Mouse (Mus musculus) activated CD4-positive, CD25-positive, alpha-beta regulatory T cell, adult 4 months (primary cell): ENCODE measurements around the gene Syf2. TPM values are rescaled to one million over a fixed set of nuclear protein-coding genes. Genes with fewer than 3 reads are reported as not detected.

Experiments used
- ATAC-seq: one replicate; pipeline ENCODE4 v1.8.0; 2017
- polyA plus RNA-seq, 2 experiments: library from polyadenylated mRNA; unstranded; fragments of 100-300 nt; shearing (Covaris generic); gene quantifications; one replicate each; pipeline ENCODE4 v1.2.1; 2017

The Syf2 gene
- polyA plus RNA-seq, 2 experiments from 2014 or later = 188 to 213 TPM

DNA sequence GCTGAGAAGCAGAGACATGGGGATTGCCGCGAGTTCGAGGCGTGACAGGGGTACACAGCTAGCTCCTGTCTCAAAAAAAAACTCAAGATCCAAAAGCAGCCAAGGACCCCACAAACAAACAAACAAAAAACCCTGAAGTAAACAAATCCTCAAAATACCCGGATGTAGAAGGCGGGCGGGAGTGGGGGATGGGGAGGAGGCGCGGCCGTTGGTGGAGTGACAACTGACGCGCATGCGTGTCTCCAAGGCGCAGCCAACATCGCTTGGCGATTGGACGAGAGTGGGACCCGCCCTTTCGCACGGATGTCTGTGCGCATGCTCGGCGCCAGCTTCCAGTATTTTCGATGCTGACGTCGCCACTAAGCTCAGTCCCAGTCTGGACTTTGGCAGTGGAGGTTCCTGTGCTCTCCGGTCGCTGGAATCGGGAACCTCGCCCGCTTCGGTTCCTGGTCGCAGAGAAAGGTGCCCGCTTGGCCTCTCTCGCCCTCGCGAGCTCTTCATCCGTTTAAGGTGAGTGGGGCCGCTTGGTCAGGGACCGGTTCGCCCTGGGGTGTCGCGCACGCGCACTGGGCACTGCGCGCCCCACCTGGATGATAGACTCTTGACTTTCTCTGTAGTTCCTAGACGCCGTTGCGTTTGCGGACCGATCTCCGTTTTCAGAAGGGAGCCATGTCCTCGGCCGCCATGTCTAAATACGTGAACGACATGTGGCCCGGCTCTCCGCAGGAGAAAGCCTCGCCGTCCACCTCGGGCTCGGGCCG lies 7.3 kb upstream of the Syf2 start, which contains the start of gene Rsrp1:
TSS of gene Rsrp1 (plus strand) at position 335 of the 761 bp plus-strand sequence.
- ATAC-seq = peak; percentile 49

GRCm38 (mm10) chr4:134924019-134924741 lies 6.5 kb upstream of the Syf2 start:
- peak; percentile 50 for ATAC-seq

GRCm38 (mm10) chr4:134925206-134925605 lies 5.5 kb upstream of the Syf2 start:
- ATAC-seq = no peak

GRCm38 (mm10) chr4:134927815-134928463 lies 2.8 kb upstream of the Syf2 start:
- no peak for ATAC-seq

DNA sequence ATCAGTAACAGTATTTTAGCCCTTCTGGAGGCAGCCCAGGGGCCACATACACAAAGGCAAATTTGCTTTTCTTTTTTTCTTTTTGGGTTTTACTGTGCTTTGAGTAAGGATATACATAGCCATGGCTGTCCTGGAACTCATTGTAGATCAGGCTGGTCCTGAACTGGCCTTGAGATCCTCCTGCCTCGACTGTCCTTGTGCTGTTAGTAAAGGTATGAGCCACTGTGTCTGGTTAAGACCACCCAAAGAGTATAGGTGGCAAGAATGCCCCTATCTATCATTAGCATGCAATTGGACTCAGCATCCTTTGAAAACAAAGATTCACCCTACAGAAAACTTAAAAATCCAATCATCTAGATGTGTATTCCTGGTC lies 2.2 kb upstream of the Syf2 start:
- no peak for ATAC-seq

DNA sequence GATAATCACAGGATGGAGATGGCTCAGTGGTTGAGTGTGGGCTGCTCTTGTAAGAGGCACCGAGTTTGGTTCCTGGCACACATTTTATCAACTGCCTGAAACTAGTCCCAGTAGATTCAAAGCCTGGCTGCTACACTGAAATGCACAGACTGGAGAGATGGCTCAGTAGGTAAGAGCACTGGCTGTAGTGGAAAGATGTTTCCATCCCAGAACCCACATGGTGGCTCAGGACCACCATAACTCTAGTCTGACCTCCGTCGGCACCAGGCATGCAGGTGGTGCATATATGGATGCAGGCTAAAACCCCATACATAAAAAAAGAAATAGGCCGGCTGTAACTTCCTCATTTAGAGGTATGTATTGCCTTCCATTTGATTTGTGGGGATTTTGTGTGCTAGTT lies 1.2 kb upstream of the Syf2 start:
- no peak for ATAC-seq

DNA sequence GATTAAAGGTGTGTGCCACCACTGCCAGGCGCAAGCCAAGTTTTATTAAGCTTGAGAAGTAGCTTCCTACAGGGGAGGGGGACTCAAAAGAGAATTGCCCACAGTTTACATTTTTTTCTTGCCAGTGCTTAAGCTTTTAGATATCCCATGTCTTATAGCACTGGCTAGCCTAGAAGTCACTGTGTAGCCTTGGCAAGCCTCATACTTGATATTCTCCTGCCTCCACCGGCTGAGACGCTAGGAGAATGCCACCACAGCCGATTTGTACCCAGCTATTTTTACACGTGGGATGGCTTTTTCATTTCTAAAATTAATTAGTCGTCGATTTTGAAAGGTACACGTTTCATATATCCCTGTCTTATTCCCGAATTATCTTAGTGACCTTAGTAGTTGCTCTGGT lies 508 bp upstream of the Syf2 start:
- no peak for ATAC-seq

GRCm38 (mm10) chr4:134937240-134938176 lies 6.8 kb downstream of the Syf2 start:
- ATAC-seq = no peak

GRCm38 (mm10) chr4:134939900-134940299 lies 9.2 kb downstream of the Syf2 start:
- ATAC-seq = no peak

DNA sequence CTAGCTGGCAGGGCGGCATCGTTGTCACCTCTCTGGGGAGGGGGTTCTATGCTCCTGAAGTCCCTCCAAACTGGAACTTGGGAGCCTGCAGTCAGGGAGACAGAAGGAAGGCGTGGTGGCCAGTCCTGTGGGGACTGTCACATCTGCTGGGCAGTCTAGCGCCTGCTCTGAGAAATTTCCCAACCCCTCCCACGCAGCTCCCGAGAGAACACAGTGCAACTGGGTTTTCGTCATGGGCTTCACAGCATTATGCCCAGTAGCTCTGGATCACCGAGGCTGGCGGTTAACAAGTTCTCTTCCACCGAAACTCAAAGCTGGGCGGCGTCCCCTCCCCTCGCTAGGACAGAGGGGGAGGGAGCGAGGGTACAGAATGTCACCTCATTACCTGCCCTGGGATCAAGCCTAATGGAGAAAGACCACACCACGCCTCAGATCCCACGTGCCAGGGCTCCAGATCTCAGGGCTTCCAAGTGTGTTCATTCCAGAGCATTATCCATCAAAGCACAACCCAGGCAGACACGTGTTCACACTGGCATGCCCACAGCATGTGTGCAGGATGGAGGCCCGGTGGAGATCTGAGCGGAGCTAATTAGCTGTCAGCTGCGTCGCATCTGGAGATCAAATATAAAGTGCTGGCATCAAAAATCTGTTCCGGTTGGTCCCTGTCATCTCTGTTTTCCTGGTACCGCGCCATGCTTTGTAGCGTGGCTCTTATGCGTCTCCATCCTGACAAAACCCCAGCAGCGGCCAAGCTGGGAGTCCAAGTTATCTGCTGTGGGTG lies 13.2 kb downstream of the Syf2 start:
- no peak for ATAC-seq

- no peak for ATAC-seq
Observed at GRCm38 (mm10) chr4:134946024-134946744, 15.5 kb downstream of the Syf2 start.

- no peak for ATAC-seq
Observed at GRCm38 (mm10) chr4:134950518-134951091, 19.9 kb downstream of the Syf2 start.

GRCm38 (mm10) chr4:134954461-134954860 lies 23.8 kb downstream of the Syf2 start:
- no peak for ATAC-seq

DNA sequence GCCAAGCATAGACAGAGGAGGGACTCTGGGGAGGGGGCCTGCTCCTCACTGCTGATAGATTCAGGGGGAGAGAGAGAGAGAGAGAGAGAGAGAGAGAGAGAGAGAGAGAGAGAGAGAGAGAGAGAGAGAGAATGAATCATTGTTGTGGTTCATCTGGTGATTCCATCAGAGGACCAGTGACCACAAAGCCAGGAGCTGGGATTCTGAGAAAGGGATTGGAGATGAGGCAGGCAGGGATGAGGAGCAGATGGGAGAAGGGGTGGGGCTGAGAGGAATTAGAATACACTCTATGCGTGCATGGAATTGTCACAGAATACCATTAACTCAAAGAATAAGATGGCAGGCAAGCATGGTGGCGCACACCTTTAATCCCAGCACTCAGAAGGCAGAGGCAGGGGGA lies 24.5 kb downstream of the Syf2 start:
- no peak for ATAC-seq

- no peak for ATAC-seq
Observed at GRCm38 (mm10) chr4:134955845-134956244, 25.1 kb downstream of the Syf2 start.

- ATAC-seq = no peak
Observed at GRCm38 (mm10) chr4:134956328-134956727, 25.6 kb downstream of the Syf2 start.

- ATAC-seq = peak; percentile 59
Observed at GRCm38 (mm10) chr4:134963021-134963776, 32.5 kb downstream of the Syf2 start.

- ATAC-seq = no peak
Observed at GRCm38 (mm10) chr4:134967887-134968604, 37.3 kb downstream of the Syf2 start.

DNA sequence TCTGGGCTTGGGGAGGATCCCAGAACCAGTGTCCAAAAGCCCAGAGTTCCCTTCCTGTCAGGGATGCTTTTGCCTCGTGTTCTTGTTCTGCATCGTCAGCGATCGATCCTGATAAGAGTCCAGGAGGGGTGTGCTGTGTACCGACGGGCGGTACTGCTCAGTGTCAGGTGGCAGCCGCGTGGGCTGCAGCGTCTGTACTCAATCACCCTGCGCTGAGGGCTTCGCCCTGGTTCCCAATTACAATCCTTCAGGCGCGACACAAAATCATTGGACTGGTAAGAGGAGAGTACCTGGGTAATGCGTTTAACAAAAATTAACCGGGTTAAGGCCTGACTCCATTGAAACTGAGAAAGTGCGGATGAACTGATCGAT lies 37.9 kb downstream of the Syf2 start:
- no peak for ATAC-seq
